Mouse (Mus musculus) large intestine, adult 2 months (tissue): ENCODE measurements around the gene Ankrd33b. TPM values are rescaled to one million over a fixed set of nuclear protein-coding genes. Genes with fewer than 3 reads are reported as not detected.

ENCODE experiments used
- DNase-seq: peaks from one replicate; pipeline ENCODE4 v3.0.0-alpha.2; 2012; ENCODE audit warnings: low read depth, low spot score
- WGBS: fragments of 180-500 bp; shearing (Covaris S2); methylation state at CpG from one replicate; pipeline ENCODE4 v1.1.7; 2018; 5-methylcytosine and 5-hydroxymethylcytosine counted together
- polyA plus RNA-seq: library from polyadenylated mRNA; depleted of rRNA; stranded (reverse); fragments of >200 nt; gene quantifications from 2 replicates; pipeline ENCODE4 v1.2.3, GENCODE M21; 2012; rRNA removed

The Ankrd33b gene
- polyA plus RNA-seq: 0.21 and 0.27 TPM in 2 replicates

GRCm38 (mm10) chr15:31367481-31368200 lies at the start of gene Ankrd33b:
Gene Ankrd33b (minus strand): TSS chr15:31367726.
- DNase-seq: no peak
- WGBS: 2% methylated on average over 49 of the region's 49 CpGs

GRCm38 (mm10) chr15:31415181-31415580 lies 47.7 kb upstream of the Ankrd33b start:
- DNase-seq: no peak
- 66% methylated on average over 4 of the region's 4 CpGs for WGBS

- no peak for DNase-seq
- WGBS: 55% methylated on average over 6 of the region's 6 CpGs
Observed at GRCm38 (mm10) chr15:31414179-31414898, 46.8 kb upstream of the Ankrd33b start.

GRCm38 (mm10) chr15:31413662-31414061 lies 46.1 kb upstream of the Ankrd33b start:
- no peak for DNase-seq
- 90% methylated on average over 6 of the region's 6 CpGs for WGBS

GRCm38 (mm10) chr15:31412933-31413332 lies 45.4 kb upstream of the Ankrd33b start:
- 23% methylated on average over 3 of the region's 3 CpGs for WGBS
- no peak for DNase-seq

GRCm38 (mm10) chr15:31412436-31412835 lies 44.9 kb upstream of the Ankrd33b start:
- no peak for DNase-seq
- 78% methylated on average over 6 of the region's 6 CpGs for WGBS

- DNase-seq: no peak
- 23% methylated on average over 4 of the region's 4 CpGs for WGBS
Observed at GRCm38 (mm10) chr15:31407490-31407889, 40.0 kb upstream of the Ankrd33b start.

GRCm38 (mm10) chr15:31406881-31407280 lies 39.4 kb upstream of the Ankrd33b start:
- no peak for DNase-seq
- 71% methylated on average over 5 of the region's 5 CpGs for WGBS

GRCm38 (mm10) chr15:31404346-31404745 lies 36.8 kb upstream of the Ankrd33b start:
- WGBS: 83% methylated on average over 8 of the region's 8 CpGs

GRCm38 (mm10) chr15:31402200-31402892 lies 34.8 kb upstream of the Ankrd33b start:
- DNase-seq: no peak
- WGBS: 73% methylated on average over 12 of the region's 12 CpGs

More at GRCm38 (mm10) chr15:31404346-31404745, 36.8 kb upstream of the Ankrd33b start:
- no peak for DNase-seq

GRCm38 (mm10) chr15:31400974-31401373 lies 33.4 kb upstream of the Ankrd33b start:
- DNase-seq: no peak
- 26% methylated on average over 3 of the region's 3 CpGs for WGBS

- 93% methylated on average over 13 of the region's 13 CpGs for WGBS
- DNase-seq: no peak
Observed at GRCm38 (mm10) chr15:31398769-31399168, 31.2 kb upstream of the Ankrd33b start.

GRCm38 (mm10) chr15:31397379-31397778 lies 29.9 kb upstream of the Ankrd33b start:
- 80% methylated on average over 3 of the region's 3 CpGs for WGBS
- no peak for DNase-seq

- WGBS: 73% methylated on average over 5 of the region's 5 CpGs
- DNase-seq: no peak
Observed at GRCm38 (mm10) chr15:31396755-31397154, 29.2 kb upstream of the Ankrd33b start.

- DNase-seq: no peak
- 80% methylated on average over 4 of the region's 4 CpGs for WGBS
Observed at GRCm38 (mm10) chr15:31395986-31396385, 28.5 kb upstream of the Ankrd33b start.

GRCm38 (mm10) chr15:31393402-31393801 lies 25.9 kb upstream of the Ankrd33b start:
- no peak for DNase-seq
- 81% methylated on average over 6 of the region's 6 CpGs for WGBS

GRCm38 (mm10) chr15:31392705-31393104 lies 25.2 kb upstream of the Ankrd33b start:
- no peak for DNase-seq
- WGBS: 82% methylated on average over 7 of the region's 7 CpGs

- 74% methylated on average over 4 of the region's 4 CpGs for WGBS
- DNase-seq: no peak
Observed at GRCm38 (mm10) chr15:31392135-31392534, 24.6 kb upstream of the Ankrd33b start.

- 19% methylated on average over 11 of the region's 11 CpGs for WGBS
- DNase-seq: no peak
Observed at GRCm38 (mm10) chr15:31381936-31382468, 14.5 kb upstream of the Ankrd33b start.

- 88% methylated on average over 3 of the region's 3 CpGs for WGBS
- no peak for DNase-seq
Observed at GRCm38 (mm10) chr15:31379471-31379870, 11.9 kb upstream of the Ankrd33b start.
